Mouse (Mus musculus): ENCODE measurements at regions not wholly inside any gene's neighbourhood (a gene's known extent, or its start where the extent isn't known, plus 50 kb on each side); places are given as distances from the start of the nearest gene placed in this dataset.

GRCm38 (mm10) chr12:13094111-13094851, 152.6 kb upstream of the Mycn start:
- H3K27ac ChIP-seq (replicated peaks) = no peak overlapping the region
- no peaks in the 10 kb centered on the region for H3K4me1 ChIP-seq
- no peaks in the 10 kb centered on the region for H3K36me3 ChIP-seq
- ATAC-seq (ENCODE audit: extremely low read depth, insufficient number of reproducible peaks, low FRiP score, low TSS enrichment) = no peak
- H3K4me3 ChIP-seq = no peak overlapping the region
- H3K9ac ChIP-seq = no peak overlapping the region
- peaks cover 4% of the 10 kb centered on the region; the same call in 1 of the 2 replicates for H3K27me3 ChIP-seq (replicated peaks)
- H3K9me3 ChIP-seq = peaks cover 5% of the 10 kb centered on the region; the same call in 1 of the 2 replicates
- WGBS = 44% methylated on average over 9 of the region's 9 CpGs
- no peak overlapping the region for H3K4me2 ChIP-seq

- 73% methylated on average over 9 of the region's 9 CpGs for WGBS
- Histone ChIP-seq H3K4me2 (no peak overlapping the region), H3K27ac (replicated peaks) (no peak overlapping the region), H3K4me3 (no peak overlapping the region), H3K9me3 (no peaks in the 10 kb centered on the region), H3K4me1 (peaks cover 14% of the 10 kb centered on the region), H3K9ac (no peak overlapping the region), H3K36me3 (no peaks in the 10 kb centered on the region), H3K27me3 (replicated peaks) (peaks cover 14% of the 10 kb centered on the region)
- no peak for ATAC-seq (ENCODE audit: extremely low read depth, insufficient number of reproducible peaks, low FRiP score, low TSS enrichment)
Measured at GRCm38 (mm10) chr12:13085951-13086350, 144.2 kb upstream of the Mycn start.

- WGBS = 88% methylated on average over 6 of the region's 6 CpGs
- no peak for ATAC-seq (ENCODE audit: extremely low read depth, insufficient number of reproducible peaks, low FRiP score, low TSS enrichment)
- no peak overlapping the region for H3K9ac ChIP-seq
- H3K27ac ChIP-seq (replicated peaks) = no peak overlapping the region
- H3K4me1 ChIP-seq = peaks cover 14% of the 10 kb centered on the region
- no peak overlapping the region for H3K4me2 ChIP-seq
- H3K27me3 ChIP-seq (replicated peaks) = peaks cover 18% of the 10 kb centered on the region
- no peak overlapping the region for H3K4me3 ChIP-seq
- no peaks in the 10 kb centered on the region for H3K9me3 ChIP-seq
- H3K36me3 ChIP-seq = no peaks in the 10 kb centered on the region
Measured at GRCm38 (mm10) chr12:13085484-13085883, 143.8 kb upstream of the Mycn start.

GRCm38 (mm10) chr12:13083337-13084054, 141.8 kb upstream of the Mycn start:
- H3K9ac ChIP-seq = no peak overlapping the region
- 28% methylated on average over 8 of the region's 8 CpGs for WGBS
- H3K27ac ChIP-seq (replicated peaks) = peak overlapping the region; percentile 36; the same call in 1 of the 2 replicates
- peaks cover 14% of the 10 kb centered on the region for H3K4me1 ChIP-seq
- H3K36me3 ChIP-seq = no peaks in the 10 kb centered on the region
- H3K9me3 ChIP-seq = no peaks in the 10 kb centered on the region
- no peak overlapping the region for H3K4me3 ChIP-seq
- H3K27me3 ChIP-seq (replicated peaks) = peaks cover 29% of the 10 kb centered on the region
- no peak overlapping the region for H3K4me2 ChIP-seq
- peak; percentile 76; the same call in 1 of the 2 replicates for ATAC-seq (ENCODE audit: extremely low read depth, insufficient number of reproducible peaks, low FRiP score, low TSS enrichment)

- WGBS = 64% methylated on average over 5 of the region's 5 CpGs
- Histone ChIP-seq H3K4me2 (no peak overlapping the region), H3K27me3 (replicated peaks) (peaks cover 25% of the 10 kb centered on the region), H3K36me3 (no peaks in the 10 kb centered on the region), H3K9ac (no peak overlapping the region), H3K4me3 (no peak overlapping the region), H3K4me1 (peaks cover 35% of the 10 kb centered on the region), H3K9me3 (no peaks in the 10 kb centered on the region), H3K27ac (replicated peaks) (no peak overlapping the region)
- no peak for ATAC-seq (ENCODE audit: extremely low read depth, insufficient number of reproducible peaks, low FRiP score, low TSS enrichment)
Measured at GRCm38 (mm10) chr12:13080791-13081190, 139.1 kb upstream of the Mycn start.

GRCm38 (mm10) chr12:13079832-13080231, 138.1 kb upstream of the Mycn start:
- no peak overlapping the region for H3K27ac ChIP-seq (replicated peaks)
- no peaks in the 10 kb centered on the region for H3K36me3 ChIP-seq
- H3K4me1 ChIP-seq = peaks cover 35% of the 10 kb centered on the region
- H3K4me3 ChIP-seq = no peak overlapping the region
- no peaks in the 10 kb centered on the region for H3K9me3 ChIP-seq
- H3K4me2 ChIP-seq = no peak overlapping the region
- ATAC-seq (ENCODE audit: extremely low read depth, insufficient number of reproducible peaks, low FRiP score, low TSS enrichment) = no peak
- no peak overlapping the region for H3K9ac ChIP-seq
- WGBS = 88% methylated on average over 3 of the region's 3 CpGs
- H3K27me3 ChIP-seq (replicated peaks) = peaks cover 25% of the 10 kb centered on the region

- H3K27ac ChIP-seq (replicated peaks) = peak overlapping the region; percentile 16
- H3K27me3 ChIP-seq (replicated peaks) = peaks cover 25% of the 10 kb centered on the region
Measured at GRCm38 (mm10) chr12:13077689-13078088, 136.0 kb upstream of the Mycn start.

GRCm38 (mm10) chr12:13076699-13077287, 135.1 kb upstream of the Mycn start:
- no peaks in the 10 kb centered on the region for H3K9me3 ChIP-seq
- H3K4me1 ChIP-seq = peaks cover 21% of the 10 kb centered on the region
- no peak overlapping the region for H3K4me2 ChIP-seq
- peaks cover 23% of the 10 kb centered on the region for H3K27me3 ChIP-seq (replicated peaks)
- H3K27ac ChIP-seq (replicated peaks) = peak overlapping the region; percentile 16; the same call in 1 of the 2 replicates
- no peaks in the 10 kb centered on the region for H3K36me3 ChIP-seq
- WGBS = 35% methylated on average over 3 of the region's 3 CpGs
- no peak for ATAC-seq (ENCODE audit: extremely low read depth, insufficient number of reproducible peaks, low FRiP score, low TSS enrichment)
- H3K4me3 ChIP-seq = no peak overlapping the region
- no peak overlapping the region for H3K9ac ChIP-seq

More at GRCm38 (mm10) chr12:13077689-13078088, 136.0 kb upstream of the Mycn start:
- 26% methylated on average over 4 of the region's 4 CpGs for WGBS
- Histone ChIP-seq H3K4me3 (no peak overlapping the region), H3K9ac (no peak overlapping the region), H3K9me3 (no peaks in the 10 kb centered on the region), H3K4me1 (peaks cover 21% of the 10 kb centered on the region), H3K4me2 (no peak overlapping the region), H3K36me3 (no peaks in the 10 kb centered on the region)
- no peak; the same call in 1 of the 2 replicates for ATAC-seq (ENCODE audit: extremely low read depth, insufficient number of reproducible peaks, low FRiP score, low TSS enrichment)

GRCm38 (mm10) chr12:13073126-13073886, 131.6 kb upstream of the Mycn start:
- H3K4me2 ChIP-seq = no peak overlapping the region
- H3K36me3 ChIP-seq = no peaks in the 10 kb centered on the region
- no peak overlapping the region for H3K9ac ChIP-seq
- 0 out of 2 replicates have a peak, but pooled peaks cover 5% of the 10 kb centered on the region for H3K9me3 ChIP-seq
- no peak for ATAC-seq (ENCODE audit: extremely low read depth, insufficient number of reproducible peaks, low FRiP score, low TSS enrichment)
- no peak overlapping the region for H3K4me3 ChIP-seq
- WGBS = 49% methylated on average over 4 of the region's 4 CpGs
- H3K27ac ChIP-seq (replicated peaks) = no peak overlapping the region
- H3K4me1 ChIP-seq = peaks cover 19% of the 10 kb centered on the region
- H3K27me3 ChIP-seq (replicated peaks) = no peaks in the 10 kb centered on the region

- Histone ChIP-seq H3K9ac (no peak overlapping the region), H3K36me3 (no peaks in the 10 kb centered on the region), H3K27me3 (replicated peaks) (no peaks in the 10 kb centered on the region), H3K9me3 (0 out of 2 replicates have a peak, but pooled peaks cover 5% of the 10 kb centered on the region), H3K4me2 (no peak overlapping the region), H3K27ac (replicated peaks) (no peak overlapping the region), H3K4me1 (peaks cover 4% of the 10 kb centered on the region), H3K4me3 (no peak overlapping the region)
- WGBS = 66% methylated on average over 5 of the region's 5 CpGs
- ATAC-seq (ENCODE audit: extremely low read depth, insufficient number of reproducible peaks, low FRiP score, low TSS enrichment) = no peak
Measured at GRCm38 (mm10) chr12:13067295-13067694, 125.6 kb upstream of the Mycn start.

Measured in heart, embryonic 13.5 days (tissue).